Mouse (Mus musculus) thymus, adult 2 months (tissue): Measurements from ENCODE around the gene Fam213b. TPM values are rescaled to one million over a fixed set of nuclear protein-coding genes. Genes with fewer than 3 reads are reported as not detected.
A peak's percentile ranks its signal among the peaks of the same experiment; 100 is the strongest.

Experiments used
- DNase-seq: peaks from one replicate; pipeline ENCODE4 v3.0.0; 2021
- H3K27ac ChIP-seq: fragments of 200-500 bp; 2 replicates; pipeline ENCODE4 v1.5.1; 2012; ENCODE audit warnings: low read length, control low read depth; ENCODE audit not compliant: control insufficient read depth, insufficient read depth
- H3K27me3 ChIP-seq: fragments of 200-500 bp; 2 replicates; pipeline ENCODE4 v1.6.1; 2012; ENCODE audit warnings: mild to moderate bottlenecking, low read length, moderate library complexity, mixed read lengths; ENCODE audit not compliant: control insufficient read depth, insufficient read depth
- H3K36me3 ChIP-seq: fragments of 200-500 bp; 2 replicates; pipeline ENCODE4 v1.6.1; 2012; ENCODE audit warnings: mild to moderate bottlenecking, low read length, moderate library complexity; ENCODE audit not compliant: control insufficient read depth, insufficient read depth
- H3K4me1 ChIP-seq: fragments of 200-500 bp; replicated peaks from 2 replicates; pipeline ENCODE4 v1.6.1; 2012; ENCODE audit warnings: low read length; ENCODE audit not compliant: control insufficient read depth, insufficient read depth
- H3K4me3 ChIP-seq: fragments of 200-500 bp; 2 replicates; pipeline ENCODE4 v1.5.1; 2012; ENCODE audit warnings: mild to moderate bottlenecking, low read length, control low read depth, moderate library complexity; ENCODE audit not compliant: control insufficient read depth, insufficient read depth
- CTCF ChIP-seq: fragments of 200-500 bp; IDR thresholded peaks from 2 replicates; pipeline ENCODE4 v1.5.1; 2012; ENCODE audit warnings: mild to moderate bottlenecking, control low read depth, low read length, moderate library complexity, borderline replicate concordance; ENCODE audit not compliant: control insufficient read depth, poor library complexity, insufficient read depth; ENCODE audit errors: extremely low read depth
- POLR2A ChIP-seq: fragments of 200-500 bp; IDR thresholded peaks from 2 replicates; pipeline ENCODE4 v1.6.1; 2012; ENCODE audit warnings: mild to moderate bottlenecking, low read length, control low read depth, moderate library complexity; ENCODE audit not compliant: control insufficient read depth, poor library complexity, insufficient read depth; ENCODE audit errors: extremely low read depth
- WGBS: fragments of 180-500 bp; shearing (Covaris S2); methylation state at CpG from one replicate; pipeline ENCODE4 v1.1.7; 2018; 5-methylcytosine and 5-hydroxymethylcytosine counted together
- polyA plus RNA-seq: library from polyadenylated mRNA; depleted of rRNA; stranded (reverse); fragments of >200 nt; gene quantifications from 2 replicates; pipeline ENCODE4 v1.2.3, GENCODE M21; 2012

Fam213b gene
- polyA plus RNA-seq, 1 experiment, result 105 TPM

GRCm38 (mm10) chr4:154942632-154943322 lies 43.8 kb upstream of the Fam213b start:
- 64% methylated on average over 10 of the region's 10 CpGs for WGBS
- H3K27ac ChIP-seq, result peak overlapping the region; percentile 55; the same call in 1 of the 2 replicates
- no peaks in the 10 kb centered on the region for H3K27me3 ChIP-seq
- no peak for TF ChIP-seq CTCF
- TF ChIP-seq POLR2A, result no peak
- no peak overlapping the region for H3K4me3 ChIP-seq
- peaks cover 16% of the 10 kb centered on the region for H3K4me1 ChIP-seq
- DNase-seq, result no peak
- no peaks in the 10 kb centered on the region for H3K36me3 ChIP-seq

- 92% methylated on average over 5 of the region's 5 CpGs for WGBS
- Histone ChIP-seq H3K27me3 (no peaks in the 10 kb centered on the region), H3K27ac (no peak overlapping the region), H3K36me3 (no peaks in the 10 kb centered on the region), H3K4me1 (peaks cover 19% of the 10 kb centered on the region), H3K4me3 (no peak overlapping the region)
- TF ChIP-seq CTCF, result no peak
- no peak for TF ChIP-seq POLR2A
- no peak for DNase-seq
These were observed 42.9 kb upstream of the Fam213b start for GRCm38 (mm10) chr4:154941831-154942230.

DNA sequence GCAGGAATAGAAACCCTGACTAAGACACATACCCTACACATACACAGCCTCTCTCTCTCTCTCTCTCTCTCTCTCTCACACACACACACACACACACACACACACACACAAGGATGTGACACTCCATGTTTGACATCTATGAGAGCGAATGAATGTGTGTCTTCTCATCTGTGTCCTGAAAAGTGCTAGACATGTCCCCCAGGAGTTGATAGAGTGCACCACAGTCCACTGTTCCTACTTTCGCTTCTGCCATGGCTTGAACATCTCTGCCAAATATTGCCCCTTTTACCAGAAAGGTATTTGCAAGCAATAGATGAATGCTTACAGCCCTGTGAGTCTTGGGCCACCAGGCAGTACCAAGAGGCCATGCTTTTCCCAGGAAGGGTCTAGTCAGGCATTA lies 41.2 kb upstream of the Fam213b start:
- H3K4me3 ChIP-seq, result no peak overlapping the region
- H3K27me3 ChIP-seq, result no peaks in the 10 kb centered on the region
- 94% methylated on average over 2 of the region's 2 CpGs for WGBS
- no peaks in the 10 kb centered on the region for H3K36me3 ChIP-seq
- no peak for TF ChIP-seq POLR2A
- no peak for TF ChIP-seq CTCF
- H3K27ac ChIP-seq, result no peak overlapping the region
- peaks cover 30% of the 10 kb centered on the region for H3K4me1 ChIP-seq
- DNase-seq, result no peak

- Histone ChIP-seq H3K27me3 (no peaks in the 10 kb centered on the region), H3K4me1 (peaks cover 30% of the 10 kb centered on the region), H3K36me3 (no peaks in the 10 kb centered on the region), H3K4me3 (no peak overlapping the region), H3K27ac (peak overlapping the region; percentile 36)
- TF ChIP-seq CTCF, result no peak
- no peak for DNase-seq
- 92% methylated on average over 1 of the region's 1 CpGs for WGBS
These were observed 38.8 kb upstream of the Fam213b start for GRCm38 (mm10) chr4:154937746-154938145.

GRCm38 (mm10) chr4:154936542-154937255 lies 37.8 kb upstream of the Fam213b start:
- WGBS, result 13% methylated on average over 8 of the region's 8 CpGs
- Histone ChIP-seq H3K27ac (peak overlapping the region; percentile 98), H3K27me3 (no peaks in the 10 kb centered on the region), H3K4me1 (peaks cover 30% of the 10 kb centered on the region), H3K4me3 (no peak overlapping the region), H3K36me3 (no peaks in the 10 kb centered on the region)
- no peak for TF ChIP-seq CTCF
- TF ChIP-seq POLR2A, result no peak
- DNase-seq, result peak; percentile 69

DNA sequence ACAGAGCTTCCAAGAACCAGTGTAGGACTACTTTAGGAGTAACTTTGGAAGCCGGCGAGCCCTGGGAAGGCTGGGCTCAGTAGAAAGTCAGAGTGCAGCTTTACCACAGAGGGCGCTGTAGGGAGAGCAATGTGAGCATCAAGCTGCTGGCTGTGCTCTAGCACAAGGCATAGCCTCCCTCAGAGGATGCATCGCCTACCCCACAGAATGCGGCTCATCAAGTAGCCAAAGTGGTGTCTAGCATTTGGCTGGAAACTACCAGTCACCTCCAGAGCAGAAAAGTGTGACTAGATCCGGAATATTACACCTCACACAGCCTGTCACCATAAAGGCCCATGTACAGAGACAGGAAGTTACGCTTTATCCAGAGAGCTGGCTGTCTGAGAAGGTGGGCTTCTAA lies 36.9 kb upstream of the Fam213b start:
- TF ChIP-seq CTCF (peak; percentile 61; the same call in 1 of the 2 replicates), POLR2A (no peak)
- DNase-seq, result peak; percentile 71
- H3K4me1 ChIP-seq, result peaks cover 30% of the 10 kb centered on the region
- WGBS, result 85% methylated on average over 7 of the region's 7 CpGs
- H3K27ac ChIP-seq, result peak overlapping the region; percentile 98
- no peaks in the 10 kb centered on the region for H3K27me3 ChIP-seq
- no peak overlapping the region for H3K4me3 ChIP-seq
- H3K36me3 ChIP-seq, result no peaks in the 10 kb centered on the region

- Histone ChIP-seq H3K27me3 (no peaks in the 10 kb centered on the region), H3K27ac (0 out of 2 replicates have a peak overlapping the region, but pooled peaks have one; percentile 19), H3K4me1 (peaks cover 30% of the 10 kb centered on the region), H3K4me3 (no peak overlapping the region), H3K36me3 (no peaks in the 10 kb centered on the region)
- DNase-seq, result no peak
- 96% methylated on average over 2 of the region's 2 CpGs for WGBS
- no peak for TF ChIP-seq CTCF
- no peak for TF ChIP-seq POLR2A
These were observed 35.9 kb upstream of the Fam213b start for GRCm38 (mm10) chr4:154934800-154935199.
